Mouse (Mus musculus): ENCODE data around the gene Grin3b. TPM values are rescaled to one million over a fixed set of nuclear protein-coding genes. Genes with fewer than 3 reads are reported as not detected.

Gene Grin3b
- total RNA-seq, 2 experiments from 2014 or later: 0.25 to 0.28 TPM

DNA sequence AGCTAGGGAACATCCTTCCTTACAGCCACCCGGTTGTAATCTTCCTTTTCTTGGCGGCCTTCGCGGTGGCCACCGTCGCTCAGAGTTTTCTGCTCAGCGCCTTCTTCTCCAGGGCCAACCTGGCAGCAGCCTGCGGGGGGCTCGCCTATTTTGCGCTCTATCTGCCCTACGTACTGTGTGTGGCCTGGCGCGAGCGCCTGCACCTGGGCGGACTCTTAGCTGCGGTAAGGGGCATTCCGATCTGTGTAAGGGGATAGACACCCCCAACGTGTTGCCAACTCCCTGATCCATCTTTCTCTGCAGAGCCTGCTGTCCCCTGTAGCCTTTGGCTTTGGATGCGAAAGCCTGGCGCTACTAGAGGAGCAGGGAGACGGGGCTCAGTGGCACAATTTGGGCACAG, 32.3 kb downstream of the Grin3b start:
- no peak for DNase-seq
- no peak overlapping the region for H3K4me3 ChIP-seq
- TF ChIP-seq CTCF (IDR thresholded peaks at IDR 0.05): no peak
- intact Hi-C loops (cut with DNase I): no loop called here
- H3K27ac ChIP-seq: peak overlapping the region; percentile 60

DNA sequence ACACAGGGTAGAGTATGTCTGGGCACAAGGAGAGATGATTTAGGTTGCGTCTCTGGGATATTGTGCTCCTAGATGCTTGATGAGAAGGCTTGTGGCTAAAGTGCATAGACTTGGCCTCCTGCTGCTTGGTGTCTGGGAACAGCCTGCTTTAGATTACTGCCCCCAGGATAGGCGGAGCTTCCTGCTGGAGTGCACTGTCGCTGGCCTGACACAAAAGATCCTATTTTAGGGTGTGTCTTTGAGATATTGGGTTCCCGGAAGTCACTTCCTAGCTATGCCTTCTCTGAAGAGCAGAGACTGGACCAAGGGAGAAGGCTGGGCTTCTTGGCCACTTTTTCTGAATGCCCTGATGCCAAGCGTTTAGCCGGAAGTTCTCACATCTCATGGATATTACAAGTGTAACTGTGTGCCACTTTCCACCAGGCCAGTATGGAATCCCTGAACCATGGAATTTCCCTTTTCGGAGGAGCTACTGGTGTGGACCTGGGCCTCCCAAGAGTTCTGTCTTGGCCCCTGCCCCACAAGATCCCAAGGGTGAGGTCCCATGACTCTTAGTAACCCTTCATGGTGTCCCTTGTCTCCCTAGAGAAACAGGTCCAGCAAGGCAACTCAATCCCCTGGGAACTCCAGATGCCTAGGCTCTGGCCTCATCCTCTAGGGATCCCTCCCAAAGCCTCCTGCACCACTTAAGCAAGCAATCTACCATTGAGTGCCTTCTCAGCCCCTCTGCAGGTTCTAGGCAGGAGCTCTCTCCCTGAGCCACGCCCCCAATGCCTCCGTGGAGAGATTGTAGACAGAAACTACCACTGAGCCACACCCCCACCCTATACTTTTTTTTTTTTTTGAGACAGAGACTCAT, 33.1 kb downstream of the Grin3b start:
- Histone ChIP-seq H3K4me3 (no peak overlapping the region), H3K27ac (peak overlapping the region; percentile 60)
- no peak for DNase-seq
- TF ChIP-seq CTCF (IDR thresholded peaks at IDR 0.05): no peak
- intact Hi-C loops (cut with DNase I): no loop called here

DNA sequence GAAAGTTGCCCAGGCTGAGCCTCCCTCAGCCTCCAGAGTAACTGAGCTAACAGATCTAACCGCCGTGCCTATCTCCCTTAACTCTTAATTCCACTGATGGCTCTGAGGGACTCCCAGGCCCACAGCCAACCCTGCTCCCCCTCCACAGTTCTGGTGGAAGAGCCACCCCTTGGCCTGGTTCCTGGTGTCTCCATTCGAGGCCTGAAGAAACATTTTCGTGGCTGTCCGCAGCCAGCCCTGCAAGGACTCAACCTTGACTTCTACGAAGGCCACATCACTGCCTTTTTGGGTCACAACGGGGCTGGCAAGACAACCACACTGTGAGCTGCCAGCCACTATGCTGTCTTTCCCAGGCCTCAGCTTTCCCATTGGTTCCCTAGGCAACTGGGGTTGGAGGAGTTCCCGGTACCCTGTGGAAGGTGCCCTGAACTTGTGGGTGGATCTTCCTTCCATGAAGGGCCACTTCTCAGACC, 33.8 kb downstream of the Grin3b start:
- H3K27ac ChIP-seq: no peak overlapping the region
- no peak for DNase-seq
- intact Hi-C loops (cut with DNase I): no loop called here
- no peak overlapping the region for H3K4me3 ChIP-seq
- TF ChIP-seq CTCF (IDR thresholded peaks at IDR 0.05): no peak

DNA sequence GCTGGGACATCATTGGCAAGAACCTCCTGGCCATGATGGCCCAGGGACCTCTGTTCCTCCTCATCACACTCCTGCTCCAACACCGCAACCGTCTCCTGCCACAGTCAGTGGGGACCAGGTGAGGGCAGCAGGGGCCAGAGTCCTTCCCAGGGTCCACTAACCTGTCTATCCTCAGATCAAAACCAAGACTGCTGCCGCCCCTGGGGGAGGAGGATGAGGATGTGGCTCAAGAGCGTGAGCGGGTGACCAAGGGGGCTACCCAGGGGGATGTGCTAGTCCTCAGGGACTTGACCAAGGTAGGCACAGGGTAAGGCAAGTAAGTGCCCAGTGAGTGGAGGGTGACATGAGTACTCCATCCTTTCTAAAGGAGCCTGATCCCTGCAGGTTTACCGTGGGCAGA, 41.2 kb downstream of the Grin3b start:
- no peak for DNase-seq
- TF ChIP-seq CTCF (IDR thresholded peaks at IDR 0.05): no peak
- Histone ChIP-seq H3K27ac (no peak overlapping the region), H3K4me3 (no peak overlapping the region)
- intact Hi-C loops (cut with DNase I): no loop called here

DNA sequence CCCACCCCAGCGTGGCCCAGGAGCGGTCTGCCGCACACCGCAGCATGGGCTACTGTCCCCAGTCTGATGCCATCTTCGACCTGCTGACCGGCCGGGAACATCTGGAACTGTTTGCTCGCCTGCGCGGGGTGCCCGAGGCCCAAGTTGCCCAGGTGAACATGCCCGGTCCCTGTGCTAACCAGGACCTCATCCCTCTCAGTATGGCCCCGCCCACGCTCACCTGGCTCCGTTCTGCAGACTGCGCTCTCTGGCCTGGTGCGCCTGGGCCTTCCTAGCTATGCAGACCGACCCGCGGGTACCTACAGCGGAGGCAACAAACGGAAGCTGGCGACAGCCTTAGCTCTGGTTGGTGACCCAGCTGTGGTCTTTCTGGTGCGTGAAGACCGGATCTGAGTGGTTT, 43.1 kb downstream of the Grin3b start:
- intact Hi-C loops (cut with DNase I): no loop called here
- no peak for TF ChIP-seq CTCF (IDR thresholded peaks at IDR 0.05)

DNA sequence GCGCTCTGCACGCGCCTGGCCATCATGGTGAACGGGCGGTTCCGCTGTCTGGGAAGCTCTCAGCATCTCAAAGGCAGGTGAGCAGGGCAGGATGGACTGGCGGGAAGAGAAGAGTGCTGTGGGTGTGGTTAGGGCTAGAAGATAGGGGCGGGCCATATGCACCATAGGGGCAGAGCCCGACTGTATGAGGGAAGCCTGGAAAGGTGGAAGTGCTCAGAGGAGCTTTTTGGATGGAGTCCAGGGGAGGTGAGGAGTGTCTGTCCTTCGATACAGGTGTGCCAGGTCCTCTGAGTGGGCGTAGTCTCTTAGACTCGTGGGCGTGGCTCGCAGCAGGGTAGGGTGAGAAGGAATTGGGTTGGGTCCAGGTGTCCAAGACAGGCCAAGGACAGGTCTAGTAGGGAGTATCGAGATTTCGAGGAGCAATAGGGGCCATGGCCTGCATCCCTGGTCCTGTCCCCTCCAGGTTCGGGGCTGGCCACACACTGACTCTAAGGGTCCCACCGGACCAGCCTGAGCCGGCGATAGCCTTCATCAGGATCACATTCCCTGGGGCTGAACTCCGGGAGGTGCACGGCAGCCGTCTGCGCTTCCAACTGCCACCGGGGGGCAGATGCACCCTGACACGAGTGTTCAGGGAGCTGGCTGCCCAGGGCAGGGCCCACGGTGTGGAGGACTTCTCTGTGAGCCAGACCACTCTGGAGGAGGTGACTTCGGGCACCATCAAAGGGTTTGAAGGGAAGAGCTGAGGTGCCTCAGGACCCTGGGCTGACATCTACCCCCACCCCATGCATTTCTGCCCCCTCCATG, 44.2 kb downstream of the Grin3b start:
- H3K4me3 ChIP-seq: no peak overlapping the region
- H3K27ac ChIP-seq: no peak overlapping the region
- intact Hi-C loops (cut with DNase I): no loop called here
- TF ChIP-seq CTCF (IDR thresholded peaks at IDR 0.05): peak; percentile 29; the same call in 1 of the 2 replicates
- no peak for DNase-seq

More for the DNA sequence above, 43.1 kb downstream of the Grin3b start:
- no peak overlapping the region for H3K27ac ChIP-seq
- no peak for DNase-seq
- no peak overlapping the region for H3K4me3 ChIP-seq

DNA sequence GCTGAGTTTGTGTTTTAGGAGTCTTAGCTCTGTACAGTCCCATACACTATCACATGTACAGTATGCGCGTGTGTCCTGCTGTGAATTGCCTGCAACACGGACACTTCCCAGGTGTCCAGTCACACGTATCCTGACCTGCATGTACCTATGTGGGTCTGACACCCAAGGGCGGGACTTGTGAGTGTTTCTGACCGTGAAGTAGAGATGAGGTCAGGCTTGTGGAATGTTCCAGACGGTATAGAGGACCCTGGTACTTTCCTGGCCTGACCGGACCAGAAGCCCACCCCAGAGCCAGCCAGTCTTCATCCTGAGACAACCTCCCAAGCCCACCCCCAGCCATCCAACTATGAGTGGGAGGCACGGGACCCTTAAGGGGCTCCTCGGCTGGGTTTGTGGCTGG, 45.1 kb downstream of the Grin3b start:
- intact Hi-C loops (cut with DNase I): no loop called here
- DNase-seq: no peak
- Histone ChIP-seq H3K27ac (no peak overlapping the region), H3K4me3 (no peak overlapping the region)
- no peak for TF ChIP-seq CTCF (IDR thresholded peaks at IDR 0.05)

DNA sequence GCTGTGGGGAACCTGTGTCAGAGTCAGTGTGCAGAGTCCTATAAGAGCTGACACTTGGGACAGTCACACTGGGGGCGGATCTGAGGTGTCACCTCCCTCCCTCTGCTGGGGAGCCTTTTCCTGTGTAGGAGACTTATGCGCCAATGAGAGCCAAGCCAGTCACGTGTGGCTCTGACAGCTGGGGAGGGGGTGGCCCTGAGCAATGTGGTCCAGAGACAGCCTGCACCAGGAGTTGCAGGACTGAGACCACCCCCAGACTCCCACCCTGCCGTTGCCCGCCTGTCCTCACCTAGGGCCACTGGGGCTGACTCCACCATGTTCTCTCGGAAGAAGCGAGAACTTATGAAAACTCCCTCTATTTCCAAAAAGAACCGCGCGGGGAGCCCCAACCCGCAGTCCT, 46.0 kb downstream of the Grin3b start, which contains the start of gene Arhgap45:
Arhgap45 (plus strand) TSS at position 143 of the 400 bp plus-strand sequence.
- DNase-seq: no peak
- intact Hi-C loops (cut with DNase I): no loop called here
- Histone ChIP-seq H3K4me3 (peak within 1 kb of the TSS; percentile 55), H3K27ac (peak within 1 kb of the TSS; percentile 38)
- no peak for TF ChIP-seq CTCF (IDR thresholded peaks at IDR 0.05)

DNA sequence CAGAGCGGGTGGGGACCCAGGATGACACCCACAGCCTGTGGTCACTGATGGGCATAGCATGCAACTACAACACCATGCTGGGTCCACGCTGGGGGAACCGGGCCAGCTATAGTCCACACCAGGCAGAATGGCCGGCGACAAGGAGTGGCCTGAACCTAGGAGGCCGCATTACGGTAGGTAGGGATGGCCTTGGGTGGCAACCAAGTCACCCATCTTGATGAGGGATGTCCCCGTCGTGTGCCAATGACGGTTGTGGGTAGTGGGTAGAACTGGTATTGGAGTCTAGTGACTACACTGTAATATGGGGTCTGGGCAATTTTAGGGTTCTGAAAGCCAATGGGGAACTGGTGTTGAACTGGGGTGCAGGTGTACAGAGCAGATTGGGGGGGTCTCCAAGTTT, 46.4 kb downstream of the Grin3b start:
- Histone ChIP-seq H3K27ac (peak overlapping the region; percentile 38), H3K4me3 (peak overlapping the region; percentile 55)
- TF ChIP-seq CTCF (IDR thresholded peaks at IDR 0.05): no peak
- no peak for DNase-seq
- intact Hi-C loops (cut with DNase I): no loop called here

DNA sequence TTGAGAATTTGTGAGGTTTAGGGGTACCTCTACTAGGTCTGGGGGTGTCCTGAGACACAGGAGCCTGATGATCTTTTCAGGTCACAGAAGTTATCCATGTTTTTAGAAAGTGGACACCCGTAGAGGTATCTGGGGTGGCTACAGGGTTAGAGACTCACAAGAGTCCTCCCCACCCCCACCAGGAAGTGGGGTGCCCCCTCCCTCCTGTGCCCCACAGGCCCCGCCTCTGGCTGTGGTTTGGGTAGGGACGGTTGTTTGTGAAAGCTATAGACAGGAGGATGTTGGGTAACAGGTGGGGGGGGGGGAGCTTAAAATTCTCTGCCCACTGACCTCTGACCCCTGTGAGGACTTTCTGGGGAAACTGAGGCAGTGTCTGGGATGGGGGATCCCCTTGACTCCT, 46.8 kb downstream of the Grin3b start:
- TF ChIP-seq CTCF (IDR thresholded peaks at IDR 0.05): no peak
- intact Hi-C loops (cut with DNase I): no loop called here
- Histone ChIP-seq H3K4me3 (peak overlapping the region; percentile 56), H3K27ac (peak overlapping the region; percentile 38)
- no peak for DNase-seq

DNA sequence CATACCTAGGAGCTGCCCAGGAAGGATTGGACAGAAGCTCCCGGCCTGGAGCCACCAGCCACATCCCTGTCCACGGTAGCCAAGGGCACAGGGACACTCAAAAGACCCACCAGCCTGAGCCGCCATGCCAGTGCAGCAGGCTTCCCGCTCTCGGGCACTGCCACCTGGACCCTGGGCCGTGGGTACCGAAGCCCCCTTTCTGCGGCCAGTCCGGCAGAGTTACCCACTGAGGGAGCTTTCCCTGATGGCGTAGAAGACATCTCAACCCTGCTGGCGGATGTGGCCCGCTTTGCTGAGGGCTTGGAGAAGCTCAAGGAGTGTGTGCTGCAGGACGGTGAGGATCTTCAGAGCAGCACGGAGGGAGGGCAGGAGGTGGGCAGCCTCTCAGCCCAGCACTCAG, 47.3 kb downstream of the Grin3b start:
- no peak for DNase-seq
- intact Hi-C loops (cut with DNase I): no loop called here
- H3K4me3 ChIP-seq: peak overlapping the region; percentile 56
- peak overlapping the region; percentile 25; the same call in 1 of the 2 replicates for H3K27ac ChIP-seq
- no peak for TF ChIP-seq CTCF (IDR thresholded peaks at IDR 0.05)

DNA sequence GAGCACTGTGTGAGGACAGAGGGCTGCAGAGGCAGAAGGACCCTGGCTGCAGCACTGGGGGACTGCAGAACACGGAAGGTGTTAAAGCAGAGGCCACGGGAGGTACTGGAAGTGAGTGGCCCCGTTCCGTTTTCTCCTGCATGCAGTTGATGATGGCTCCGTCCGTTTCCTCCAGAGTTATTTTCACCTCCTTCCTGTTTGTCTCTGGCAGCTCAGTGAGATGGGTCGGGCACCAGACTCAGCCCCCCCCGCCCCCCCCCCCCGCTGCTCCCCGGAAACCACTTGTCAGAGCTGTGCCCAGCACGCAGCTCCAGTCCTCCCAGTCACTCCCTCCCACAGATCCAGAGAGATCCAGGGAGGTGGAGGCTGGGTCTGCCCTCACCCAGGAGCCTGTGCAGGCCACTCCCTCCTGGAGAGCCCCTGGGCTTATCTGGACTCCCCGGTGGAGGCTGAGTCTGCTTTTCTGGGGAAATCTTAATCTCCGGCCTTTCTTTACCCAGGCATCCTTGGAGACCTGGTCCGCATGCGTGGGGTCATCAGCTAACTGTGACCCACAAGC, 48.3 kb downstream of the Grin3b start:
- intact Hi-C loops (cut with DNase I): no loop called here
- peak overlapping the region; percentile 69 for H3K27ac ChIP-seq
- no peak for DNase-seq
- no peak for TF ChIP-seq CTCF (IDR thresholded peaks at IDR 0.05)
- H3K4me3 ChIP-seq: peak overlapping the region; percentile 50

Measured in gastrocnemius, adult 2 months (tissue).